Mouse (Mus musculus) heart, adult 18-20 months (tissue): Measurements from ENCODE around the gene Atp2a2. TPM values are rescaled to one million over a fixed set of nuclear protein-coding genes. Genes with fewer than 3 reads are reported as not detected.
"Not testable (repeated sequence)": the region's sequence is repeated elsewhere in the genome, so short reads cannot be mapped to it uniquely, and the experiment has no call there.

Experiments
- DNase-seq, 2 experiments: peaks; one replicate each; pipeline ENCODE4 v3.0.0; 2021 to 2022; ENCODE audit warnings: mixed read lengths in 1 of 2
- total RNA-seq, 2 experiments: library from RNA; stranded (reverse); gene quantifications; 2 replicates each; pipeline ENCODE4 v1.2.3; 2021

Gene Atp2a2
- total RNA-seq, 2 experiments from 2014 or later = 12,284 to 12,648 TPM

- no peak for DNase-seq
Measured at GRCm38 (mm10) chr5:122498046-122498445, 4.0 kb downstream of the Atp2a2 start.

- DNase-seq = no peak
Measured at GRCm38 (mm10) chr5:122496990-122497389, 5.0 kb downstream of the Atp2a2 start.

- no peak for DNase-seq
Measured at GRCm38 (mm10) chr5:122494449-122494848, 7.6 kb downstream of the Atp2a2 start.

GRCm38 (mm10) chr5:122493035-122493434 is 9.0 kb downstream of the Atp2a2 start:
- DNase-seq = no peak

GRCm38 (mm10) chr5:122491385-122491784 is 10.6 kb downstream of the Atp2a2 start:
- DNase-seq = no peak

- no peak for DNase-seq
Measured at GRCm38 (mm10) chr5:122490148-122490547, 11.9 kb downstream of the Atp2a2 start.

DNA sequence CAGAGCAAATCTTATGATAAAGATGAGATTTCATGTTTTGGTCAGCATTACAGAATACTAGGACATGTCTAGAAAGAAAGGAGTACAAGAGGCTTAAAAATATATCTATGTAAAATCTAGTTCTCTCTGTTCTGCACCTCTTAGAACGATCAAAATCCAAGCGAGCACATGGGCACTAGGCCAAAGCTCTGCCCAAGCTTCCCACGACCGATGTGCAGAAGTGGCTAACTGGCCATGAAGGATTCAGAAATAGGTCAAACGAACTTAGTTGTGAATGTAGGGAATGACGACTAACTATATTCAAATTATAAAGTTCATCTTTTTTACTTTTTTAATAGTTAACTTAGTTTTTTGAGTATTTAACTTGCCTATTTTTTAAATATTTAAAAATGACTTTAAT is 14.2 kb downstream of the Atp2a2 start:
- DNase-seq = no peak

DNA sequence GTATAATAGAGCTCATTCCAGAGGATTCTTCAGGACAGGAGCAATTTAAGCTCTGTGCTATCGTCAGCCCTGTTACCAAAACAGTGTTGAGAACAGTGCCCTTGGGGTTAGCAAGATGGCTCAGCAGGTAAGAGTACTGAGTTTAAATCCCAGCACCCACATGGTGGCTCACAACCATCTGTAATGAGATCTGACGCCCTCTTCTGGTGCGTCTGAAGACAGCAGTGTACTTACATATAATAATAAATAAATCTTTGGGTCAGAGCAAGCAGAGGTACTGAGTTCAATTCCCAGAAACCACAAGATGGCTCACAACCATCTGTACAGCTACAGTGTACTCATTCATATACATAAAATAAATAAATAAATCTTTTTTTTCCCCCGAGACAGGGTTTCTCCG is 15.8 kb downstream of the Atp2a2 start:
- not testable (repeated sequence) for DNase-seq

DNA sequence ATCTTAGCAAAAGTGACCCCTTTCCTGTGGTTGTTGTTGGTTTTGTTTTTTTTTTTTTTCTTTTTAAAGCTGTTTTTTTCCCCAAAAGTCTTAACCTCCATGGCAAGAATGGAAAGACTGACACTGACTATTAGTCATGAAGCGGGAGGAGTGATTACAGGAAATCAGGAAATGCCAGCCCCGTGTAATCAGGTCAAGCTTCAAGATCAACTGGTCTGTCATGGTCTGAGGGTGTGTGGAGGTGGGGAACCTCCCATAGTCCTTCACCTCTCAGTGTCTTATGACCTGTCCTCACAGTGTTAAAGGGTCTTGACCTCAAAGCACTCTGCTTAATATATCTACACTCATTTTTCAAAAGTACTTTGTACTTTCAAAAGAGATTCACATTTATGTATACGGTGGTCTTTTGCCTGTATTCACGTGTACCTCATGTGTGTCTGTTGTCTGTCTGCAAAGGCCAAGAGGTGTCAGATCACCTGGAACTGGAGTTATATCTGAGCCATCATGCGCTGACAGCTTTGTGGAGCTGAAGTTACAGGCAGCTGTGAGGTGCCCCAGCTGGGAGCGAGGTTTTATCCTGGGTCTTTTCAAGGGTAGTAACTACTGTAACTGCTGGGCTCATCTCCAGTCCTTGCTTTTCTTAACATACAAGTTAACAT is 19.2 kb downstream of the Atp2a2 start:
- no peak for DNase-seq

GRCm38 (mm10) chr5:122481844-122482243 is 20.2 kb downstream of the Atp2a2 start:
- peak; percentile 74 to 79 for DNase-seq

DNA sequence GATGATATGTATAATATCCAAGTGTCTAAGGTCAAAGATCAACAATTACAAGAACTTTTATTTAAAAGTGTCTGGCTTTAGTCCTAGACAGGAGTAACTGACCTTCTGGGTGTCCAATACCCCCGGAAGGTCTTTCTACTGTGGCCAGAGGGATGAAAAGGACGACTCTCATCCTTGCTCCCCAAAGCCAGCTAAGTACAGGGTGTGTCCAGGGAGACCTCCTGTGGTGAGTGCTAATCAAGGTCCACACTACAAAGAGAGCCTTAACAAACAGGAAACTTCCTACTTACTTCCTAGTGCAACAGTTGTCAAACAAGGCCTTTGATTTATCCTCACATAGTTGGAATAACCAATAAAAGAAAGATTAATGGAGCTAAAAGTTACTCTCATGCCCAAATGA is 22.9 kb downstream of the Atp2a2 start:
- no peak for DNase-seq

GRCm38 (mm10) chr5:122477492-122477891 is 24.5 kb downstream of the Atp2a2 start:
- DNase-seq = no peak

- no peak for DNase-seq
Measured at GRCm38 (mm10) chr5:122476078-122476477, 25.9 kb downstream of the Atp2a2 start.

GRCm38 (mm10) chr5:122474643-122475363 is 27.2 kb downstream of the Atp2a2 start:
- no peak for DNase-seq

- no peak for DNase-seq
Measured at GRCm38 (mm10) chr5:122471658-122472057, 30.4 kb downstream of the Atp2a2 start.

DNA sequence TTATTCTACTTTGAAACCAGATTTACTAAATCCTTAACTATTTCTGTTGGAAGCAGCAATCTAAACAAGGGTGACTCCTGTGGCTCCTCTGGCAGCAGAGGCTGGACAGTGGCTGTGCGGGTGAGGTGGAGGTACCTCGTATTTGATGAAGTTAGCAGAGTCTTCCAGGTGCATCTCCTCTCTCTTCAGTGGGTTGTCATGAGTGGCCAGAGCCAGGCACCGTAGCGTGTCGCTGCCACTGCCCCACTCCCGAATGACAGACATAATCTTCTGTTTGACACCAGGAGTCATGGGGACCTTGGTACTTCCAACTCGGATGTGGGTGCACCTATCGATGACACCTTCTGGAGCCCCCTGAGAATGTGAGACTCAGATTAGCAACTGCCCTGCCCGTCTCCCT is 40.6 kb downstream of the Atp2a2 start:
- DNase-seq = no peak

GRCm38 (mm10) chr5:122460656-122461055 is 41.4 kb downstream of the Atp2a2 start:
- DNase-seq = no peak

DNA sequence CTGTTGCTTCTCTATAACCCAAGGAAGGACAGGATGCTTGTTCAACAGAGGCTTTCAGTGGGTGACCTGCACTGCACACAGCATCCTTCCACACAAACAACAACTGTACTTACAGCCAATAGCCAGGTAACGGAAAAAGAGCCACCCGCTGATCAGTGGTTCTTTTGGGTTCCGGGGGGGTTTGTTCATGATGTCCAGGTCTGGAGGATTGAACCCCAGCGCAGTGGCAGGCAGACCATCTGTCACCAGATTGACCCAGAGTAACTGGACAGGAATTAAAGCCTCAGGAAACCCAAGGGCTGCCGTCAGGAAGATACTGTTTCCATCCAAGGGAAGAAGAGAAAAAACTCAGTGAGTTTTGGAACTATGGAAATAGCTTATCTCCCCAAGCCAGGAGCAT is 42.7 kb downstream of the Atp2a2 start:
- DNase-seq = no peak

- no peak for DNase-seq
Measured at GRCm38 (mm10) chr5:122458066-122458465, 44.0 kb downstream of the Atp2a2 start.

- not testable (repeated sequence) for DNase-seq
Measured at GRCm38 (mm10) chr5:122457054-122457453, 45.0 kb downstream of the Atp2a2 start.

DNA sequence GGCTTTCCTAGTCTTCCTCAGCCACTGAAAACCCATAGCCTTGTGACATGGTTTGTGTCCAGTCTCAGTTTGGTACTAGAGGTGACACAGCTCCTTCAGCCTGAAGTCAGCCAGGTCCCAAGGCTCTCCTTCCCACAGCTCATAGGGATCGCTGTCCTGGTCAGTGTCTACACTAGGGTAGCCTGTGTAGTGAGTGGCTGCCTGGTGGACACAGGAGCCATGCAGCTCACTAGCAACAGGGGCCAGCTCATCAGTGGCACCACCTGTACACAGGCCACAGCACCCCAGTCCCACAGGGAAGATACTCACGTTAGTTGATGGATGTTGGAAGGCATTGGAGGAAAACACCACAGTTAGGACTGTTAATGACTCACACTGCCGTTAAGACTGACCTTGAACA is 46.4 kb downstream of the Atp2a2 start:
- no peak for DNase-seq

- peak in 1 of 2 experiments; percentile 29 for DNase-seq
Measured at GRCm38 (mm10) chr5:122454883-122455282, 47.1 kb downstream of the Atp2a2 start.

DNA sequence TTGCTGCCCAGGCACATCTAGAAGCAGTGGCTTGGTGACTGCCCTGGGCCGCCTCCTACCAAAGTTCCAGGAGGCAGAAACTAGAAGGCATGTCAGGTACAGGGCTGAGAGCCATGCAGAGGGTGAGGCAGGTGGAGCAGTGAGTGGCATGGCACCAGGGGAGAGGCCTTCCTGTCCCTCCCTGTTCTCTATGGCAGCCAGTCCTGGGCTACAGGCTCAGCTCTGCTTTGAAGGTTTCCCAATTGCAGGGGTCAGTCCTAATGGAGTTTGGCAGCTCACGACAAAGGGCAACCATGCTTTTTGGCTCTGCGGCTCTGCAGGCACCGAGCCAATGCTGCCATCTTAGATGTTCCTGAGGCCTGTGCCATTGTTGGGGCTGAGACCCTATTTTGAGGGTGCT is 47.6 kb downstream of the Atp2a2 start:
- no peak for DNase-seq

DNA sequence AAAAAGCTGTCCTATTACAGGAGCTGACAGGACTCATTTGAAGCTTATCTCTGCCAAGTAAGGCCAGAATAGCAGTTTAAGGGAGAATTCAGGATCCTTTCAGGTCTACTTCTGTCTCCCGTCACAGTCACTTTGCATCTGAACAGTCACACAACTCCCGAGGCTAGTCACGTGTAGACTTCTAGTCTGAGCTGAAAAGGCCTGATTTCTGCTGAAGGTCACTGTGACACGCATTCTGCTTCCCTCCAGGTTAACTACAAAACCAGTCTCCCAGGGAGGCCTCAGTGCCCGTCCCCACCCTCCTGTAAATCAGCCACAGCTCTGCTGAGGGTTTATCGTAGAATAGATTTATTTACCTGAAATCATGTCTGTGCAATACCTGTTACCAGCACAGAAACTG is 48.8 kb downstream of the Atp2a2 start:
- DNase-seq = no peak
